Mouse (Mus musculus): ENCODE data around the gene Vps37c. TPM values are rescaled to one million over a fixed set of nuclear protein-coding genes. Genes with fewer than 3 reads are reported as not detected.

Vps37c gene
- polyA plus RNA-seq, 2 experiments: 6.0 to 9.3 TPM

DNA sequence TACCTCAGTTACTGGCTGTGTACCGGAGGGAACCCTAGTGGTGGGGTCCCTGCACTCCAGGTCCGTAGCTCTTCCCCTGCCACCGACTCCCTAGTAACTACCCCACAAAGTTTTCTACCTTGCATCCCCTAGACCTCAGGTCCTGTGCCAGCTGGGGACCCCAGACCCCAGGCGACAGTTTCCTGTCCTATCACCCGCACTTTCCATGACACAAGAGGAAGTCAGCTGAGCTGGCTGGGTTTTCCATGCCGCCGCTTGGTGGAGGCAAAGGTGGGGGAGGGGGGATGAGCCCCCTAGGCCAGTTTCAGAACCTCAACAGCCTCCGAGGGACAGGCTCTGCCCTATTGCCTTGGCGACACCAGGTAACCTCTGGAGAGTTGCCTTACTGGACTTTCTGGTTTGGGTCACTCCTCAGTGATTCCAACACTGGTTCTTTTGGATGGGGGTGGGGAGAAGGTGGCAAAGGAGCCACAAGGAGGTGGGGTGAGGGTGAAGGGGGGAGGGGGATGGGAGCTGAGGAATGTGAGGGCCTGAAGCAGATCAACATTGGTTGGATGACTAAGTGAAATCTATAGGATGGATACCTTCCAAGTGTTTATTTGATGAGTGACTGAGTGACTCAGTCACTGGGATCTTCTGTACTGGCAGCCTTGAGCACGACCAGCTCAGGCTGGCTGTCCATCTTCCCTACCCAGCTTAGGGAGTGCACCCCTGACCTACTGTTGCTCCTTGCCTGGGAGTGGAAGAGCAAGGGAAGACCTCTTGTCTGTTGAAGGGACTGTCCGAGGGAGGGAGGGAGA lies 52.3 kb downstream of the Vps37c start:
- Histone ChIP-seq H3K36me3 (replicated peaks; ENCODE audit: control insufficient read depth, insufficient read depth, low read depth) (no peaks in the 10 kb centered on the region), H3K27me3 (ENCODE audit: control insufficient read depth, insufficient read depth, low read length) (no peaks in the 10 kb centered on the region), H3K4me3 (ENCODE audit: insufficient read depth in 1 of 2, low read depth in 2 of 2, low read length in 2 of 2) (no peak overlapping the region), H3K4me2 (ENCODE audit: low read depth) (no peak overlapping the region), H3K9me3 (ENCODE audit: control insufficient read depth, low read length) (no peaks in the 10 kb centered on the region), H3K9ac (replicated peaks) (no peak overlapping the region), H3K27ac (no peak overlapping the region), H3K4me1 (replicated peaks; ENCODE audit: control insufficient read depth in 2 of 2, insufficient read depth in 2 of 2, low read length in 1 of 2) (no peaks in the 10 kb centered on the region)
- 13% methylated on average over 11 of the region's 11 CpGs for WGBS (ENCODE audit: insufficient replicate concordance)
- DNase-seq (ENCODE audit: low read depth in 3 of 3, low spot score in 3 of 3) (no peak), ATAC-seq (ENCODE audit: insufficient read depth) (no peak)
- TF ChIP-seq CTCF (IDR thresholded peaks at IDR 0.05; ENCODE audit: low read depth) (no peak), EP300 (IDR thresholded peaks at IDR 0.05; ENCODE audit: low read depth) (no peak)

DNA sequence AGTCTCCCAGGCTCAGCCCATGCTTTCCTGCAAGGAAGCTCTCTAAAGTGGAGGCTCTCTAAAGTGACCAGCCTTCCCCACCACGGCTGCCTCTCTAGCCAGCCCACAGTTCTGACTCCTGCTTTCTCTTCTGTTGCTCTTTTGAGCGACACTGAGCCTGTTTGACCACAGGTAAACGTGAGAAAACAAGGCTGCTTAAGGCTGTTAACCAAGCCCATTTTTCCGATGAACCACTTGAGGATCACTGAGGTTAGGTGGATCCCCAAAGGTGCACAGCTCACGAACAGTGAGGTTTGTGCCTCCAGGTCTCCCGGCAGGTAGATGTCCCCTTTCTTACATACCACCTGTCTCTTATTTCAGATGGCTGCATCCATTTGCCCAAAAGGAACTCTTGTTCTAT lies 53.6 kb downstream of the Vps37c start:
- no peak overlapping the region for H3K27ac ChIP-seq
- H3K36me3 ChIP-seq (replicated peaks; ENCODE audit: control insufficient read depth, insufficient read depth, low read depth): no peaks in the 10 kb centered on the region
- WGBS (ENCODE audit: insufficient replicate concordance): 56% methylated on average over 6 of the region's 6 CpGs

DNA sequence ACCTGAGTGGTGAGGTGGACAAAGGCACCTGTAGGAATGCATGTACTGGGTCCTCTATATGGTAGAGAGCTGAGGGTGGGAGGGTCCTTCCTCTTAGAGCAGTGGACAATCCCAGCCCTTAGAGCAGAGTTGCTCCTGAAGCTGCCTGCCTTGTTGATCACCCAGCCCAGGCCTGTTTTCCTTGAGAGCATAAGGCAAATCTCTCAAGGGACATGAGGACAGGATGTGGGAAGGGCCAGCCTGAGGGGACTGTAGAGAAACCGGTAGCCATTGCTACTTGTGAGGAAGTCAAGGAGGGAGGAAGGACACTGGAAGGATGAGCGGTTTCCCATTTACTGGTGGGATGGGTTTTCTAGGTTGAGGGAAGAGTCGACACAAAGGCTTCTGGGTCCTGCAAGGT lies 54.0 kb downstream of the Vps37c start:
- Histone ChIP-seq H3K4me3 (ENCODE audit: insufficient read depth in 1 of 2, low read depth in 2 of 2, low read length in 2 of 2) (no peak overlapping the region), H3K27ac (no peak overlapping the region), H3K4me1 (replicated peaks; ENCODE audit: control insufficient read depth in 2 of 2, insufficient read depth in 2 of 2, low read length in 1 of 2) (no peaks in the 10 kb centered on the region), H3K9ac (replicated peaks) (no peak overlapping the region), H3K9me3 (ENCODE audit: control insufficient read depth, low read length) (no peaks in the 10 kb centered on the region), H3K4me2 (ENCODE audit: low read depth) (no peak overlapping the region), H3K36me3 (replicated peaks; ENCODE audit: control insufficient read depth, insufficient read depth, low read depth) (no peaks in the 10 kb centered on the region), H3K27me3 (ENCODE audit: control insufficient read depth, insufficient read depth, low read length) (no peaks in the 10 kb centered on the region)
- no peak for ATAC-seq (ENCODE audit: insufficient read depth)
- TF ChIP-seq EP300 (IDR thresholded peaks at IDR 0.05; ENCODE audit: low read depth) (no peak), CTCF (IDR thresholded peaks at IDR 0.05; ENCODE audit: low read depth) (no peak)
- no peak for DNase-seq (ENCODE audit: low read depth in 3 of 3, low spot score in 3 of 3)
- WGBS (ENCODE audit: insufficient replicate concordance): 27% methylated on average over 3 of the region's 3 CpGs

More for the DNA sequence above, 53.6 kb downstream of the Vps37c start:
- TF ChIP-seq CTCF (IDR thresholded peaks at IDR 0.05; ENCODE audit: low read depth): no peak
- TF ChIP-seq EP300 (IDR thresholded peaks at IDR 0.05; ENCODE audit: low read depth): no peak
- ATAC-seq (ENCODE audit: insufficient read depth) (no peak), DNase-seq (ENCODE audit: low read depth in 3 of 3, low spot score in 3 of 3) (no peak)
- Histone ChIP-seq H3K27me3 (ENCODE audit: control insufficient read depth, insufficient read depth, low read length) (no peaks in the 10 kb centered on the region), H3K9ac (replicated peaks) (no peak overlapping the region), H3K4me2 (ENCODE audit: low read depth) (no peak overlapping the region), H3K4me3 (ENCODE audit: insufficient read depth in 1 of 2, low read depth in 2 of 2, low read length in 2 of 2) (no peak overlapping the region), H3K4me1 (replicated peaks; ENCODE audit: control insufficient read depth in 2 of 2, insufficient read depth in 2 of 2, low read length in 1 of 2) (no peaks in the 10 kb centered on the region), H3K9me3 (ENCODE audit: control insufficient read depth, low read length) (no peaks in the 10 kb centered on the region)

- Histone ChIP-seq H3K4me1 (replicated peaks; ENCODE audit: control insufficient read depth in 2 of 2, insufficient read depth in 2 of 2, low read length in 1 of 2) (no peaks in the 10 kb centered on the region), H3K36me3 (replicated peaks; ENCODE audit: control insufficient read depth, insufficient read depth, low read depth) (no peaks in the 10 kb centered on the region), H3K9me3 (ENCODE audit: control insufficient read depth, low read length) (no peaks in the 10 kb centered on the region), H3K27me3 (ENCODE audit: control insufficient read depth, insufficient read depth, low read length) (no peaks in the 10 kb centered on the region), H3K4me3 (ENCODE audit: insufficient read depth in 1 of 2, low read depth in 2 of 2, low read length in 2 of 2) (no peak overlapping the region), H3K27ac (no peak overlapping the region), H3K4me2 (ENCODE audit: low read depth) (no peak overlapping the region), H3K9ac (replicated peaks) (no peak overlapping the region)
- ATAC-seq (ENCODE audit: insufficient read depth) (no peak), DNase-seq (ENCODE audit: low read depth in 3 of 3, low spot score in 3 of 3) (no peak)
- TF ChIP-seq EP300 (IDR thresholded peaks at IDR 0.05; ENCODE audit: low read depth): no peak
- WGBS (ENCODE audit: insufficient replicate concordance): 64% methylated on average over 7 of the region's 7 CpGs
Observed at GRCm38 (mm10) chr19:10747182-10747581, 58.6 kb downstream of the Vps37c start.

DNA sequence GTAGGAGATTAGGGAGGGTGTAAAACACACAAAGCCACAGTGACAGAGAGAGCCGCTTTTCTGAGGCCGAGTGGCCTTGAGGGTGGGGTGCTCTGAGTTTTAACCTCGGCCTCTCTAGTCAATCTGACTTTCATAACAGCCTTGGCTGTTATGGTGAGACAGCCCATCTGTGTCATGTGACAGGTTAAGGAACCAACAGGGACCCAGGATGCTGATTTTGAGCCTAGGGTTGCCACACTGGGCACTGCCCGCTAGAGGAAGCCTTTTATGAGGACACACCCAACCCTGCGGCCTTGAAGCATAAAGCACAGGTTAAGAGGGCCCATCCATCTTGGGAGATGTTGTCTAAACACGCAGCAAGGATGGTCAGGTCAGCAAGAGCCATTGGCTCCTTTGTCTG lies 59.2 kb downstream of the Vps37c start:
- H3K9ac ChIP-seq (replicated peaks): no peak overlapping the region
- WGBS (ENCODE audit: insufficient replicate concordance): 66% methylated on average over 6 of the region's 6 CpGs
- ATAC-seq (ENCODE audit: insufficient read depth): no peak

More for the DNA sequence above, 59.2 kb downstream of the Vps37c start:
- H3K27me3 ChIP-seq (ENCODE audit: control insufficient read depth, insufficient read depth, low read length): no peaks in the 10 kb centered on the region
- DNase-seq (ENCODE audit: low read depth in 3 of 3, low spot score in 3 of 3): no peak
- H3K36me3 ChIP-seq (replicated peaks; ENCODE audit: control insufficient read depth, insufficient read depth, low read depth): no peaks in the 10 kb centered on the region
- no peak overlapping the region for H3K4me3 ChIP-seq (ENCODE audit: insufficient read depth in 1 of 2, low read depth in 2 of 2, low read length in 2 of 2)
- H3K9me3 ChIP-seq (ENCODE audit: control insufficient read depth, low read length): no peaks in the 10 kb centered on the region
- H3K27ac ChIP-seq: no peak overlapping the region
- TF ChIP-seq CTCF (IDR thresholded peaks at IDR 0.05; ENCODE audit: low read depth): no peak
- TF ChIP-seq EP300 (IDR thresholded peaks at IDR 0.05; ENCODE audit: low read depth): no peak
- no peak overlapping the region for H3K4me2 ChIP-seq (ENCODE audit: low read depth)
- H3K4me1 ChIP-seq (replicated peaks; ENCODE audit: control insufficient read depth in 2 of 2, insufficient read depth in 2 of 2, low read length in 1 of 2): no peaks in the 10 kb centered on the region
